Mouse (Mus musculus): ENCODE data around the gene Tnp1.

GRCm38 (mm10) chr1:73002637-73003036, 13.1 kb downstream of the Tnp1 start:
- TF ChIP-seq POLR2A (IDR thresholded peaks at IDR 0.05; ENCODE audit: insufficient read depth, low read length) (no peak), CTCF (IDR thresholded peaks at IDR 0.05; ENCODE audit: low read depth, low read length) (no peak), EP300 (IDR thresholded peaks at IDR 0.05; ENCODE audit: insufficient read depth, low read depth, low read length) (no peak)
